Mouse (Mus musculus): ENCODE measurements at regions not wholly inside any gene's neighbourhood (a gene's known extent, or its start where the extent isn't known, plus 50 kb on each side); places are given as distances from the start of the nearest gene placed in this dataset.

DNA sequence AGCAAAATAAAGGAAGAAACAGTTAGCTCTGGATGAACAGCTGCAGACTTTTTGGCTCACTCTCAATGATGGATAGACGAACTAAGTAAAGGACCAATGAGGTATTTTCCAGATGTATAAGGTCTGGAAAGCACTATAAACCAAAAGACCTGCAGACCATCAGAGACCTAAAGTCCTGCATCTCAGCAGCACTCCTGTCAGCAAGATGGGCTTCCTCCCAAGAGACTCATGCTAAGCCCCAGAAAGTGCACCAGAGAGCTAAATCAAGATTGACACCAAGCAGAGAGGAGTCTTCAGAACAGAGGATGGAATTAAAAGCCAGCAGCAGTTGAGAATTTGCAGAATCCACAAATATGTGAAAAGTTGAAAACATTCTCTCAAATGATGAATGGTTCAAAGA is 425.2 kb upstream of the Kdm8 start:
- H3K36me3 ChIP-seq, result no peaks in the 10 kb centered on the region
- 59% methylated on average over 1 of the region's 1 CpGs for WGBS
- no peak for ATAC-seq (replicated peaks; ENCODE audit: insufficient number of reproducible peaks, insufficient read depth, low FRiP score, low read depth)
- H3K4me2 ChIP-seq, result no peak overlapping the region
- H3K4me1 ChIP-seq (replicated peaks), result no peaks in the 10 kb centered on the region
- no peaks in the 10 kb centered on the region for H3K9me3 ChIP-seq (replicated peaks)
- H3K4me3 ChIP-seq, result no peak overlapping the region
- no peaks in the 10 kb centered on the region for H3K27me3 ChIP-seq
- H3K27ac ChIP-seq, result no peak overlapping the region
- no peak overlapping the region for H3K9ac ChIP-seq

DNA sequence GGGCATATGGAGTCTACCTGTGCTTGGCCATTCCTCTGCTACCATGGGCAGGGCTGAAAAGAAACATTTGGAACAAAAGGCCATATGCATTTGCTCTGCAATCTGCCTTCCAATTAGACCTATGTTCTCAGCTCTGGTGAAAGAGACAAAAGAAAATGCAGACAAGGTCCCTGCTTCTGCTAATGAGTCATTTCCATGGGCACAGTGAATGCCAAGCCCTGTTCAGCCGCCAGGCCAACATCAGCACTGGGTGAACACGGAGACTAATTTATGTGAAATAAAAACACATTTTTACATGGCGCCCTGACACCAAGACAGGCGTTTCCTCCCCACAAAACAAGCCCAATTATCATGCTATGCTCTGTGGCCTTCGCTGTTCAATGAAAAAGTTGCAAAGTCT is 419.5 kb upstream of the Kdm8 start:
- no peak overlapping the region for H3K4me2 ChIP-seq
- H3K4me3 ChIP-seq, result no peak overlapping the region
- ATAC-seq (replicated peaks; ENCODE audit: insufficient number of reproducible peaks, insufficient read depth, low FRiP score, low read depth), result no peak
- no peak overlapping the region for H3K9ac ChIP-seq
- H3K27ac ChIP-seq, result no peak overlapping the region
- H3K4me1 ChIP-seq (replicated peaks), result no peaks in the 10 kb centered on the region
- no peaks in the 10 kb centered on the region for H3K9me3 ChIP-seq (replicated peaks)
- 64% methylated on average over 5 of the region's 5 CpGs for WGBS
- no peaks in the 10 kb centered on the region for H3K27me3 ChIP-seq
- no peaks in the 10 kb centered on the region for H3K36me3 ChIP-seq

- H3K27ac ChIP-seq, result no peak overlapping the region
- no peaks in the 10 kb centered on the region for H3K36me3 ChIP-seq
- 59% methylated on average over 4 of the region's 4 CpGs for WGBS
- no peak for ATAC-seq (replicated peaks; ENCODE audit: insufficient number of reproducible peaks, insufficient read depth, low FRiP score, low read depth)
- H3K4me1 ChIP-seq (replicated peaks), result no peaks in the 10 kb centered on the region
- no peak overlapping the region for H3K4me3 ChIP-seq
- no peak overlapping the region for H3K9ac ChIP-seq
- H3K4me2 ChIP-seq, result no peak overlapping the region
- H3K27me3 ChIP-seq, result no peaks in the 10 kb centered on the region
- H3K9me3 ChIP-seq (replicated peaks), result no peaks in the 10 kb centered on the region
These were observed 410.7 kb upstream of the Kdm8 start for GRCm38 (mm10) chr7:125033778-125034177.

DNA sequence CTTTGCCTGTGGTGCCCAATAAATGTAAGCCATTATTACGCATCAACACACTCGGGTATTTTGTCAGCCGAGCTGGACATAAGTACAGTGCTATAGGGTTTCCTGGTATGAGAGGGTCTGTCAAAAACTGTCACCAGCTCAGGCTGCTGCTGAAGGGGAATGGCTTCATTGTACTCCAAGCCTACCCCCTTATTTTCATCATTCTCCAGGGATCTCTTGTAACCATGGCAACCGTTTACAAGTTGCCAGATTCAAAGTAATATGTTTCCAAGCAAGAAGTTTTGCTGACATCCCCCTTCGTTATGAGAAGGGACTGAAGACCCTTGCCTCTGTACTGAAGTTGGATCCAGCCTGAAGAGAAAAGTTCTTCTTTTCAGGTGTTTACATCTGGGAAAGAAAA is 410.3 kb upstream of the Kdm8 start:
- 78% methylated on average over 5 of the region's 5 CpGs for WGBS
- Histone ChIP-seq H3K9ac (no peak overlapping the region), H3K9me3 (replicated peaks) (no peaks in the 10 kb centered on the region), H3K36me3 (no peaks in the 10 kb centered on the region), H3K27ac (no peak overlapping the region), H3K27me3 (no peaks in the 10 kb centered on the region), H3K4me2 (no peak overlapping the region), H3K4me3 (no peak overlapping the region), H3K4me1 (replicated peaks) (no peaks in the 10 kb centered on the region)
- no peak for ATAC-seq (replicated peaks; ENCODE audit: insufficient number of reproducible peaks, insufficient read depth, low FRiP score, low read depth)

GRCm38 (mm10) chr7:125036098-125036991 is 408.1 kb upstream of the Kdm8 start:
- Histone ChIP-seq H3K36me3 (no peaks in the 10 kb centered on the region), H3K9me3 (replicated peaks) (no peaks in the 10 kb centered on the region), H3K27ac (no peak overlapping the region), H3K4me1 (replicated peaks) (no peaks in the 10 kb centered on the region), H3K9ac (no peak overlapping the region), H3K4me2 (no peak overlapping the region), H3K27me3 (no peaks in the 10 kb centered on the region), H3K4me3 (no peak overlapping the region)
- no peak for ATAC-seq (replicated peaks; ENCODE audit: insufficient number of reproducible peaks, insufficient read depth, low FRiP score, low read depth)
- WGBS, result 68% methylated on average over 10 of the region's 10 CpGs

DNA sequence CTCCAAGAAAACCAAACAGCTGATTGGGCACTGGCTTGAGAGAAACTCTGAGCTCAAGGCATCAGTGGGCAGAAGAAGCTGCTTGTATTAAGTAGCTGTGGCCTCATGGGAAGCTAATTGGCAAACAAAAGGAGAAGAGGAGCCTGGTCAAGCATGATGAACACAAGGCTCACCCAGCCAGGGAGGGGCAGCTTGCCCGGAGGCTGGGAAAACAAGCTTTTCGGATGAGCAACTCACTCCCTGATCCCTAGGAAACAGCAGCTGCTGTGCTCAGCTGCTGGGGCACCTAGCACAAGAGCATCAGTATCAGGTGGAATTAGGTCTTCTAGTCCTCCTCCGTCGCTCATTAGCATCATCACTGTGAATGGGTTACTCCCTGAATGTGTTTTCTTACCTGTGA is 405.6 kb upstream of the Kdm8 start:
- no peak overlapping the region for H3K4me3 ChIP-seq
- no peaks in the 10 kb centered on the region for H3K36me3 ChIP-seq
- WGBS, result 74% methylated on average over 4 of the region's 4 CpGs
- no peak overlapping the region for H3K4me2 ChIP-seq
- H3K27me3 ChIP-seq, result no peaks in the 10 kb centered on the region
- H3K9ac ChIP-seq, result no peak overlapping the region
- H3K27ac ChIP-seq, result no peak overlapping the region
- no peak for ATAC-seq (replicated peaks; ENCODE audit: insufficient number of reproducible peaks, insufficient read depth, low FRiP score, low read depth)
- H3K4me1 ChIP-seq (replicated peaks), result no peaks in the 10 kb centered on the region
- H3K9me3 ChIP-seq (replicated peaks), result no peaks in the 10 kb centered on the region

GRCm38 (mm10) chr7:125055951-125056625 is 388.4 kb upstream of the Kdm8 start:
- H3K4me3 ChIP-seq, result no peak overlapping the region
- H3K36me3 ChIP-seq, result no peaks in the 10 kb centered on the region
- H3K4me2 ChIP-seq, result no peak overlapping the region
- no peak for ATAC-seq (replicated peaks; ENCODE audit: insufficient number of reproducible peaks, insufficient read depth, low FRiP score, low read depth)
- H3K9ac ChIP-seq, result no peak overlapping the region
- no peaks in the 10 kb centered on the region for H3K4me1 ChIP-seq (replicated peaks)
- no peaks in the 10 kb centered on the region for H3K9me3 ChIP-seq (replicated peaks)
- no peaks in the 10 kb centered on the region for H3K27me3 ChIP-seq
- H3K27ac ChIP-seq, result no peak overlapping the region

DNA sequence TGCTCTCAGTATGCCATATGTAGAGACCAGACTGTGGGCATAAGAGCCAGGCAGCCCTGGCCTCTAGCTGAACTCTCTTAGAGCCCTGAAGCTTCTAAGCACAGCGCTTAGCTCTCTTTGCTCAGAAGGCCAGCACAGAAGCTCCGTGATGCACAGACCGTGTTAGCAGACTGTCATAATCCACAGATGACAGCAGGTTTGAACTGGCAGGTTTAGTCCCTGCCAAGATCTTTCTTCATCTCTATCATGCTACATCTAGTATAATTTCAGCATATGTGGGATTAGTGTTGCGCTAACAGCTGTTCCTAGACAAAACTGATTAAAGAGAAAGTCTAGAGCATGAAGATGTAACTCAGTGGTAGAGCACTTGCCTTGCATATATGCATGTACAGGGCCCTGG is 342.0 kb upstream of the Kdm8 start:
- no peak overlapping the region for H3K9ac ChIP-seq
- 83% methylated on average over 4 of the region's 4 CpGs for WGBS
- ATAC-seq (replicated peaks; ENCODE audit: insufficient number of reproducible peaks, insufficient read depth, low FRiP score, low read depth), result no peak

GRCm38 (mm10) chr7:125104011-125104410 is 340.5 kb upstream of the Kdm8 start:
- H3K4me1 ChIP-seq (replicated peaks), result no peaks in the 10 kb centered on the region
- H3K4me2 ChIP-seq, result no peak overlapping the region
- no peak overlapping the region for H3K4me3 ChIP-seq
- no peak overlapping the region for H3K9ac ChIP-seq
- 82% methylated on average over 4 of the region's 4 CpGs for WGBS
- no peaks in the 10 kb centered on the region for H3K27me3 ChIP-seq
- H3K36me3 ChIP-seq, result no peaks in the 10 kb centered on the region
- H3K9me3 ChIP-seq (replicated peaks), result no peaks in the 10 kb centered on the region
- no peak overlapping the region for H3K27ac ChIP-seq
- no peak for ATAC-seq (replicated peaks; ENCODE audit: insufficient number of reproducible peaks, insufficient read depth, low FRiP score, low read depth)

More for the DNA sequence above, 342.0 kb upstream of the Kdm8 start:
- no peak overlapping the region for H3K27ac ChIP-seq
- no peak overlapping the region for H3K4me2 ChIP-seq
- no peak overlapping the region for H3K4me3 ChIP-seq
- no peaks in the 10 kb centered on the region for H3K9me3 ChIP-seq (replicated peaks)
- no peaks in the 10 kb centered on the region for H3K36me3 ChIP-seq
- H3K27me3 ChIP-seq, result no peaks in the 10 kb centered on the region
- no peaks in the 10 kb centered on the region for H3K4me1 ChIP-seq (replicated peaks)

GRCm38 (mm10) chr7:125112820-125113273 is 331.6 kb upstream of the Kdm8 start:
- H3K4me3 ChIP-seq, result no peak overlapping the region
- H3K9ac ChIP-seq, result no peak overlapping the region
- no peaks in the 10 kb centered on the region for H3K4me1 ChIP-seq (replicated peaks)
- H3K9me3 ChIP-seq (replicated peaks), result no peaks in the 10 kb centered on the region
- 75% methylated on average over 9 of the region's 9 CpGs for WGBS
- no peaks in the 10 kb centered on the region for H3K27me3 ChIP-seq
- no peak for ATAC-seq (replicated peaks; ENCODE audit: insufficient number of reproducible peaks, insufficient read depth, low FRiP score, low read depth)
- H3K27ac ChIP-seq, result no peak overlapping the region
- no peak overlapping the region for H3K4me2 ChIP-seq
- H3K36me3 ChIP-seq, result no peaks in the 10 kb centered on the region

- Histone ChIP-seq H3K4me2 (no peak overlapping the region), H3K9ac (no peak overlapping the region), H3K9me3 (replicated peaks) (no peaks in the 10 kb centered on the region), H3K27ac (no peak overlapping the region), H3K36me3 (no peaks in the 10 kb centered on the region), H3K4me3 (no peak overlapping the region), H3K4me1 (replicated peaks) (no peaks in the 10 kb centered on the region), H3K27me3 (no peaks in the 10 kb centered on the region)
- no peak for ATAC-seq (replicated peaks; ENCODE audit: insufficient number of reproducible peaks, insufficient read depth, low FRiP score, low read depth)
- WGBS, result 72% methylated on average over 8 of the region's 8 CpGs
These were observed 329.0 kb upstream of the Kdm8 start for GRCm38 (mm10) chr7:125115322-125115996.

Data from heart, embryonic 15.5 days (tissue).